Mouse (Mus musculus) duodenum, adult 2 months (tissue): ENCODE data around the gene Tomm20. TPM values are rescaled to one million over a fixed set of nuclear protein-coding genes. Genes with fewer than 3 reads are reported as not detected.

Experiments used
- polyA plus RNA-seq: library from polyadenylated mRNA; depleted of rRNA; stranded (reverse); fragments of >200 nt; gene quantifications from 2 replicates; pipeline ENCODE4 v1.2.3, GENCODE M21; 2012; ENCODE audit warnings: low replicate concordance; rRNA removed

The Tomm20 gene
- 695 and 844 TPM in 2 replicates for polyA plus RNA-seq

GRCm38 (mm10) chr8:126945730-126946163, at the start of gene Tomm20:
TSS of gene Tomm20 (minus strand) at chr8:126945844.

GRCm38 (mm10) chr8:126970579-126971313, 25.1 kb upstream of the Tomm20 start, which contains the start of gene Rbm34:
TSS of gene Rbm34 (minus strand) at chr8:126971071.

Other genes with a start within 250 kb of the Tomm20 start
- gene Rbm34, start 25.2 kb upstream of the Tomm20 start, polyA plus RNA-seq, result 2.3 and 2.7 TPM in 2 replicates
- 38.7 and 40.2 TPM in 2 replicates for gene Pard3, start 118.0 kb upstream of the Tomm20 start, polyA plus RNA-seq